Mouse (Mus musculus): ENCODE results near the gene Aanat.
A peak's percentile ranks its signal among the peaks of the same experiment; 100 is the strongest.
"Not testable (repeated sequence)": the region's sequence is repeated elsewhere in the genome, so short reads cannot be mapped to it uniquely, and the experiment has no call there.

The Aanat gene

GRCm38 (mm10) chr11:116611168-116611567 lies 24.9 kb downstream of the Aanat start:
- DNase-seq (ENCODE audit: low read depth, low spot score), result not testable (repeated sequence)

- DNase-seq (ENCODE audit: low read depth, low spot score), result no peak
Measured at GRCm38 (mm10) chr11:116611883-116612282, 25.7 kb downstream of the Aanat start.

DNA sequence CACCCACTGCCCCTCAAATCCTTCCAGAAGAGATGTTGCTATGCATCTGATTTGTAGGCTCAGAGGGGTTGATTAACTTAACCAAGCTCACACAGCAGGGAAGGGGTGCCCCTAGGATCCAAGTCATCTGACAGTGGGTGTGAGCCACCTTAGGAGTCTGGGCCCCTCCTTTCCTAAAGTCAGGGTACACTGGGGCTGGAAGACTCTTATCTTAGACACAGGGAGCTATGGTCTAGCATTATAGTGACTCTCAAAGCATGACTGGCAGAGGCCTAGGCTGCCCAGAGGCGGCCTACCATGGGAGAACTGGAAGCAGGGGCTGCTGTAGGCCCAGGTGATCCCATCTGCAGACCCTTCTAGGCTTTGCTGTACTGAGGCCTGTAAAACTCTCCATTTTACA lies 26.3 kb downstream of the Aanat start:
- DNase-seq (ENCODE audit: low read depth, low spot score), result no peak

GRCm38 (mm10) chr11:116613234-116613633 lies 27.0 kb downstream of the Aanat start:
- DNase-seq (ENCODE audit: low read depth, low spot score), result no peak

- no peak for DNase-seq (ENCODE audit: low read depth, low spot score)
Measured at GRCm38 (mm10) chr11:116615735-116616437, 29.7 kb downstream of the Aanat start.

DNA sequence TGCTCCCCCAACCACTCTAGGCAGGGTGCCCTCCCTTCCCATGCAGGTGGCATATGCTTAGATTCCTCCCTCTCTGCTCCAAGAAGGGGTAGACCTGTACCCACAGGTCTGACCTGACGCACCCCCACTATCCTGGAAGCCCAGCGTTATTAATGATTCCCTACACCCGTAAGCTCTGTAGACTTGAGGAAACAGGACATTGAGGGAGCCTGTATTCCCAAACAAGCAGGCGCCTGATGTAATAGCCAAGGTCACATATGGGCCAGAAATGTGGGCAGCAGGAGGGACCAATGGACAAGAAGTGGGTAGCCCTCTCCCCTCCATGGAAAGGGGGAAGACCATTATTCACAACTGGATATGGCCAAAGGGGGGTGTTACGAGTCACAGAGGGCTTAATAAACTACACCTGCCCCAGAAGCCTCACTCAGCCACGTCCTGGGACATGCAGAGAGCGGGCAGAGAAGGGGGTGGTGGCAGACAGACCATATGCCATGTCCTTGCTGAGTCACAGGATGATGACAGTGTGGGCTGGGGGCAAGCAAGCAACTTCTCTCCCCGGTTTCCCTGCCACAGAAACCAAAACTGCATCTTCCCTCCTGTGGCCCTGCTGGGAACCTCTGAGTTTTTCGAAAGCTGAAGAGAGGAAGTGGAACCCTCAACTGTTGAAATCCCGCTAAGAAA lies 30.3 kb downstream of the Aanat start:
- no peak for DNase-seq (ENCODE audit: low read depth, low spot score)

GRCm38 (mm10) chr11:116617641-116618040 lies 31.4 kb downstream of the Aanat start:
- no peak for DNase-seq (ENCODE audit: low read depth, low spot score)

- DNase-seq (ENCODE audit: low read depth, low spot score), result no peak
Measured at GRCm38 (mm10) chr11:116618666-116619065, 32.4 kb downstream of the Aanat start.

GRCm38 (mm10) chr11:116619156-116619555 lies 32.9 kb downstream of the Aanat start:
- no peak for DNase-seq (ENCODE audit: low read depth, low spot score)

DNA sequence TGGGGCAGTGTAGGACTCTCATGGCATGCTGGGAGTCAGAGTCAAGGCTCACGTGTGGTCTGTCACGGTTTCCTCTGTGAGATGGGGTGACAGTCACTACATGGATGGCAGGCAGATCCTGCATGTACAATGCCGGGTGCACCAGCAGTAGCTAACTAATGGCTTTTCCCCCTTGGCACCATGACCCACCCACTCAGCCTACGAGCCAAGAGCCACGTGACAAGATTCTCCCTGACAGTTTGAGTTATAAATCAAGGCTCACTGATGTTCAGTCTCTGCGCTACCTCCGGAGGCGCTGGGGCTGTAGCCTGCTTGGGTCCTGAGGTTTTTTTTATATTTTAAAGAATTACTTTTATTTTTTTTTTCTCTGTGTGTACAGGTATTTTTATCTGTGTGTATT lies 33.3 kb downstream of the Aanat start:
- no peak for DNase-seq (ENCODE audit: low read depth, low spot score)

- DNase-seq (ENCODE audit: low read depth, low spot score), result no peak
Measured at GRCm38 (mm10) chr11:116620073-116620472, 33.8 kb downstream of the Aanat start.

GRCm38 (mm10) chr11:116620559-116621253 lies 34.5 kb downstream of the Aanat start:
- DNase-seq (ENCODE audit: low read depth, low spot score), result no peak

DNA sequence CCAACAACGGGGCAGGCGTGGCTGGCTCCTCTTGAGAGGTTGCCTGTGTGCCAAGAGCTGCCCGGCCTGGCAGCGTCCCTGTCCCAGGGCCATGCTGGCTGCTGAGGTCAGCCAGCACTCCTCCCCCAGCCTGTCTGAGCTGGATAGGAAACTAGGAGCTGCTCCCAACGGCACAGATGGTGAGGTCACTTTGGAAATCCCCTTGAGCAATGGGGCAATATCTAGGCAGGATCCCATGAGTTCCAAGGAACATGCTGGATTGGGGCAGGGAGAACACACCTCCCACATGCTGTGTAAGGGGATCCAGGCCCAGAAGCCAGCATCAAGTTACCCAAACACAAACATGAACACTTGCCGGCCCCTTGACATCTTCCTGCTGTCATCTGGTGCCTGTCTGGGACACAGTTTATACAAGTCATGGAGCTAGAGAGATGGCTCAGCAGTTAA lies 35.0 kb downstream of the Aanat start:
- no peak for DNase-seq (ENCODE audit: low read depth, low spot score)

DNA sequence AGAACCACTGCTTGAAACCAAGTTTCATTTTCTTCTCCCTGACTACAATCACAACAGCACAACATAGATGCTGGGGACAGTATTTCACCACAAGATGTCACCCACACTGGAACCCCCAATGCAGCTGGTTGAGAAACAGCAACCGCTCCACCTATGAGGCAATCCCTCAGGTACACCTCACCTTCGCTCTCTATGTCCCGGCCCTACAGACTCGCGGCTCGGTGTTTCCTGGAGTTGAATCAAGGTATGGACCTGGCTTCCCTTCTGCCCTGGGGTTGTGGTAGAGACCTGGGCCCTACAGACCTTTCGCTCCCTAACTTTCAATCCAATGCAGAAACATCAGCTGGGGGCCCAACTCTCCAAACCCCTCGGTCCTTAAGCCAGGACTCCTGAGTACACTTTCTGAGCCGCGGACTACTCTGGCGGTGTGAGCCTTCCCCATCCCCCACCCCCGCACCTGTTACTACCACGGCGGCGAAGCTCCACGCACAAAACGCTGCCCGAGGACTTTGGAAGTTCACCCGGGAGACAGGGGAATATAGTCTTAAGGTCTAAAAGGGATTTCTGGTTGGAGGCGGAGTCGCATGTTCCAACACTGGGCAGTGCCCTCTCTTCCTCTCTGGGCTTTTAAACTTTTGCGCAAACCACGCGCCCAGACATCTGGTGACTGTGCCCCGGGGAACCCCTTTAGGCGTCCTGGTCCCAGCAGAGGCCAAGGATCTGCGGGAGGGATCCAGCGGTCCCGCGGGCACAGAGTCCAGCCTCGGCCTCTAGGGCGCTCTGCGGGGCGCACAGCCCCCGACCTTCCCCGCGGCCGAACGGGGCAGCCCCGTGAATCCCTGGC lies 37.3 kb downstream of the Aanat start:
- no peak for DNase-seq (ENCODE audit: low read depth, low spot score)

GRCm38 (mm10) chr11:116624131-116624832 lies 38.0 kb downstream of the Aanat start:
- DNase-seq (ENCODE audit: low read depth, low spot score), result peak; percentile 84

DNA sequence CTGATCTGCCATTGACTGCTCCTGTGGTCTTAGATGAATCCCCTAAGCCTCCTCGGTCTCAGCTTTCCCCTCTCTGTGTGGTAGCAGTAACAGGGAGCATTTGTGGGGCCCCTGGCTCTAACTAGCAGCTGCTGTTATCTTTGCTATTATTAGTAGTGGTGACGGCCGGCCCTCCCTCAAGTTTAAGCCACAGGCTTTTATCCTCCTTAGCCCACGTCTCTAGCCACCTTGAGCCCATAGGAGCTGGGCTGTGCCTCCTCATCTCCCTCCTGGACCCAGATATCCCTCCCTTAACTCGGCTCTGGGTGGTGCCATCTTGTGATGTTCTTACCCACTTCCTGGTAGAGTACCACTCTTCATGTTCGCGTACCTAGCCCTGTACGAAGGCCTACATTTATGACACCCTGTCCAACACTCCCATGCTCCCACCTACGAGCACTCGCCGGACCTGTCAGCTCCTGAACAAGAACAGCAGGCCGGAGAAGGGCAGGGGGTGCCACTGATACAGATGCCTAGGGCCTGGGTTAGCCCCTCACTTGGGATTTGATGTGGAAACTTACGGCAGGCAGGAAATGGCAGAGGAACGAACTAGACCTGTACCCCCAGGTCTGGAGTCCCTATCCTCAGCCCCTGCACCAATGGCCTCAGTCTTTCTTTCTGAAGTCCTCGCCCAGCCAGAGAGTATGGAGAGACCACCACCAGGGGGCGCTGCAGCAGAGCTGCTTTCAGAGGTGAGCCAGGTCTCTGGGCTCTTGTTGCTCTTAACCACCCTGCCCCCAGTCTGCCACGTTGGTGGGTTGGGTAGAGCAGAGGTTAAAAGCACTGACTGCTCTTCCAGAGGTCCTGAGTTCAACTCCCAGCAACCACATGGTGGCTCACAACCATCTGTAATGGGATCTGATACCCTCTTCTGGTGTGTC lies 39.1 kb downstream of the Aanat start:
- DNase-seq (ENCODE audit: low read depth, low spot score), result no peak

DNA sequence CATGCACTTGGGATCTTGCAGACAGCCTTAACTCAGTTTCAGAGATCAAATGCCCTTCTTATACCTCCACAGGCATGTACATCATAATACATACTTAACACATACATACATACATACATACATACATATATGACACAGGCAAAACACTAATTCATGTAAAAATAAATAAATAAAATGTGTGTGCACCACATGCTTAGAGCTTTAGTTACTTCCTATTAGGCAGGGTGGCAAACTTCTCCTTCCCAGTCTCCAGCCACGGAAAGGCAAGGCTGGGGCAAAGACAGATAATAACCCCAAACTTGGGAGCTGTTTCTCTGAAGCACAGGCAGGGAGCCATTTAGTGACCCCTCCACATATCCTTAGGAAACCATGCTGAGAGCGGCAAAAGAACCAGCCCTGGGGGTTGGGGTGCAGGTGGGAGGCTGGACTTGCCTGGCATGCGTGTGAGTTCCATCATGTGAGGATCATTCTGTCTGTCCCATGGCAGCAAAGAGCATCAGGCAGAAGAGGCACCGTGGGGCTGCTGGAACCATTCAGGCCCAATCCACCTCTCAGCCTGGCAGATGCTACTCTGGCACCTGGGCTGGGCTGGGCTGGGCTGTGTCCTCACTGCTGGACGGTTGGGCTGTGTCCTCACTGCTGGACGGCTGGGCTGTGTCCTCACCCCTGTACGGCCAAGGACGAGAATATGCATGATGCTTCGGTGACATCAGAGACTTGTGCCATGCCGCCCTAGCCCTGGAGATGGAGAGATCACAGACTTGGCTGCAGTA lies 40.3 kb downstream of the Aanat start, which contains the start of gene Rhbdf2:
Gene Rhbdf2 (minus strand): TSS at position 721 of the 773 bp plus-strand sequence.
- DNase-seq (ENCODE audit: low read depth, low spot score), result no peak

- DNase-seq (ENCODE audit: low read depth, low spot score), result no peak
Measured at GRCm38 (mm10) chr11:116627072-116628020, 41.1 kb downstream of the Aanat start.

Measured in retina, adult 2 months (tissue).